Mouse (Mus musculus) frontal cortex, adult (tissue): ENCODE data around the gene Slc7a14.

Source experiments
- ATAC-seq: cut with Nextera tagmentation; 2 replicates; pipeline ENCODE4 v1.9.2; 2017; ENCODE audit warnings: mild to moderate bottlenecking, moderate library complexity, mixed read lengths; ENCODE audit not compliant: low TSS enrichment

Slc7a14 gene

GRCm38 (mm10) chr3:31209001-31209400 is 101.2 kb downstream of the Slc7a14 start:
- ATAC-seq = peak; percentile 58

GRCm38 (mm10) chr3:31208458-31208994 is 101.7 kb downstream of the Slc7a14 start:
- no peak for ATAC-seq

- no peak for ATAC-seq
These were observed 102.1 kb downstream of the Slc7a14 start for GRCm38 (mm10) chr3:31208046-31208445.

GRCm38 (mm10) chr3:31205167-31205566 is 105.0 kb downstream of the Slc7a14 start:
- no peak for ATAC-seq

- no peak for ATAC-seq
These were observed 106.2 kb downstream of the Slc7a14 start for GRCm38 (mm10) chr3:31203947-31204346.

- ATAC-seq = no peak
These were observed 110.9 kb downstream of the Slc7a14 start for GRCm38 (mm10) chr3:31199162-31199877.

GRCm38 (mm10) chr3:31191402-31191801 is 118.8 kb downstream of the Slc7a14 start:
- ATAC-seq = no peak

- no peak for ATAC-seq
These were observed 119.8 kb downstream of the Slc7a14 start for GRCm38 (mm10) chr3:31190342-31190741.

GRCm38 (mm10) chr3:31166365-31166871 is 143.8 kb downstream of the Slc7a14 start:
- ATAC-seq = peak; percentile 87

- ATAC-seq = no peak
These were observed 144.4 kb downstream of the Slc7a14 start for GRCm38 (mm10) chr3:31165803-31166202.

GRCm38 (mm10) chr3:31162860-31163259 is 147.3 kb downstream of the Slc7a14 start:
- no peak for ATAC-seq

- ATAC-seq = no peak
These were observed 148.8 kb downstream of the Slc7a14 start for GRCm38 (mm10) chr3:31161336-31161735.

- no peak for ATAC-seq
These were observed 150.1 kb downstream of the Slc7a14 start for GRCm38 (mm10) chr3:31160046-31160445.

GRCm38 (mm10) chr3:31157776-31158175 is 152.4 kb downstream of the Slc7a14 start:
- ATAC-seq = no peak

- no peak for ATAC-seq
These were observed 154.1 kb downstream of the Slc7a14 start for GRCm38 (mm10) chr3:31156126-31156525.
